Mouse (Mus musculus) right cerebral cortex, adult 2 months (tissue): ENCODE data around the gene Gm3633.
"Not testable (repeated sequence)": the region's sequence is repeated elsewhere in the genome, so short reads cannot be mapped to it uniquely, and the experiment has no call there.

Source experiments
- DNase-seq, 2 experiments: peaks; one replicate each; pipeline ENCODE4 v3.0.0; 2021 to 2022; ENCODE audit warnings: low spot score in 2 of 2

Gene Gm3633

DNA sequence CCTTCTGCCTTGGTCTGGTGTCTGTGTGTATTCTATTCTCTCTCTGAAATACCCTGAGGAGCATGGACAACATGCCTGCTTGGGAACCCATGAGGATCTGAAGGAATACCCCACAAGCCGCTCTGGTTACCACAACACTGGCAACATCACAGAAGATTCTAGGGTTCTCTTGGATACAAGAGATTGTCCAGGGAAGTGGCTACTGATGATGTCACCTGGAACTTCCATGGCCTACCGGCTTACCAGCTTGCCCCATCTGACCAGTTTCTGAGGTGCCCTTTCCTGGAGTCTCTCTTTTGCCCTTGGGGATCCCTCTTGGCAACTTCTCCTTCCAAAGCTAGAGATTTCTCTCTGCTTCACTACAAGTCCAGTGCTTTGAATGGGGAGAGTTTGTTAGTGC is at the start of gene Gm3633:
Gene Gm3633 (minus strand): TSS at position 101 of the 400 bp plus-strand sequence.
- DNase-seq, result not testable (repeated sequence)

GRCm38 (mm10) chr14:42655638-42656037 is 13.9 kb upstream of the Gm3633 start, which contains the start of gene Gm10378:
Gene Gm10378, plus strand, starts transcription at chr14:42655938.
- not testable (repeated sequence) for DNase-seq

DNA sequence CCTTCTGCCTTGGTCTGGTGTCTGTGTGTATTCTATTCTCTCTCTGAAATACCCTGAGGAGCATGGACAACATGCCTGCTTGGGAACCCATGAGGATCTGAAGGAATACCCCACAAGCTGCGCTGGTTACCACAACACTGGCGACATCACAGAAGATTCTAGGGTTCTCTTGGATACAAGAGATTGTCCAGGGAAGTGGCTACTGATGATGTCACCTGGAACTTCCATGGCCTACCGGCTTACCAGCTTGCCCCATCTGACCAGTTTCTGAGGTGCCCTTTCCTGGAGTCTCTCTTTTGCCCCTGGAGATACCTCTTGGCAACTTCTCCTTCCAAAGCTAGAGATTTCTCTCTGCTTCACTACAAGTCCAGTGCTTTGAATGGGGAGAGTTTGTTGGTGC is 41.9 kb downstream of the Gm3633 start, which contains the start of gene Gm17124:
Gene Gm17124 (minus strand): TSS at position 101 of the 400 bp plus-strand sequence.
- not testable (repeated sequence) for DNase-seq
